Mouse (Mus musculus): ENCODE results near the gene Ier2. TPM values are rescaled to one million over a fixed set of nuclear protein-coding genes. Genes with fewer than 3 reads are reported as not detected.

The Ier2 gene
- polyA plus RNA-seq (2017; shearing (Covaris generic)): 110 TPM

DNA sequence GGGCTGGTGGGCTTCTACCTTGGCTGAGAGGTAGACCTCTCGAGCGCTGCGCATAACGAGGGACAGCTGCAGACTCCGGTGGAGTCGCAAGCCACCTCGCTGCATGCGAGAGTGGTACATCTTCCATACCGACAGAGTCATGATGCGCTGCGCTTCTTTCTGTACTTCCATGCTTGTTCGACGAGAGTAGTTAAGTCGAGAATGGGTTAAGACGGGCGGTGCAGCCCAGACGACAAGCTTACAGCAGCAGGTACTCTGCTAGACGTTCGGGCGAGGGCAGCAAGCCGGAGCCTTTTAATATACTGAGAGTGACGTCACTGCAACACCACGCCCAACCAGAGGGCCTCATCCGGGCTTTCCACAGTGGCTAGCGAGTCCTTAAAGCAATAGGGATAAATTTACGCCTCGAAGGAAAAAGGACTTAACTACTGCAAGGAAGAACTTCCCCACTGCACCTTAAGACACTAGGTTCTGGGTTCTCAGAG lies at the start of gene Ier2:
TSS of gene Ier2 (minus strand) at position 272 of the 485 bp plus-strand sequence.

DNA sequence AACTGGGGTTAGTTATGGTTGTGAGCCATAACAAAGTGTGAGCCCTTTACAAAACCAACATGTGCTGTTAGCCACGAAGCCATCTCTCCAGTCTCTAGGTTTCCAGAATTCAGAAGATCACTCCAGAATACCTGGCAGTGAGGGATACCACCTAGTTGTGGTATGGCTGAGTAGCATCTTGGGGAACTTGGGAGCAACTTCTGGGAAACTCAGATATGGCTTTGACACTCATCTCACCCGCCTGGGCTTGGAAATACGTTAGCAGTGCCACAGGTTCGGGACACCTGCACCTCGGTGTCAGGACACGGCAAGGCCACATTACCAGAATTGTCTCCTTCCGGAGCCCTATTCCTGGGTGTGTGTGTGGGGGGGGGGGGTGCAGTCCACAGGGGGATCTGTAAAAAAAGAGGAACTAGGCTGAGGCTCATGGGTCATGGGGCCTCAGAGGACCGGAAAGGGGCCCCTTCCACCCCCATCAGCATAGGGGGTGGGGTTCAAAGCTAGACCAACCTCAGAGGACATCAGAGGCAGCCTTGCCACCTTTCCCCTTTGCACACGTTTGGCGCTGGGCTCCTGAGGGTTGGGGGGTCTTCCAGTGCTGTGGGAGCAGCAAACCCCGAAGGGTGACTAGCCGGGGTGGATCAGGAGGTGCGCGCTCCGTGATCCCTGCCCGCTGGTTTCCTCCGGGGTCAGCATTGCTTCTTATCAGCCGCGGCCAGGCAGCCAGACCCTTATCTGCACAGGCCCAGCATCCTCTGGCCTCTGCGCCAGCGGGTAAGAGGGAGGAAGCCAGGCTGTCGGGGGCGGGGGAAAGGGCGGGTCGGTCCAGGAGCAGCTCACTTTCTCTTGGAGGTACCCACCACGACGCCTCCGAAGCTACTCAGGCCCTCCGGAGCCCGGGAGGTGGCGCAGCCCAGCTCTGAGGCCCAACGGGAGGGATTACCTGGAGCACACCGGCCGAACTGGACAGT lies 38.6 kb upstream of the Ier2 start, which contains the start of gene Lyl1:
TSS of gene Lyl1 (plus strand) at position 517 of the 971 bp plus-strand sequence.

DNA sequence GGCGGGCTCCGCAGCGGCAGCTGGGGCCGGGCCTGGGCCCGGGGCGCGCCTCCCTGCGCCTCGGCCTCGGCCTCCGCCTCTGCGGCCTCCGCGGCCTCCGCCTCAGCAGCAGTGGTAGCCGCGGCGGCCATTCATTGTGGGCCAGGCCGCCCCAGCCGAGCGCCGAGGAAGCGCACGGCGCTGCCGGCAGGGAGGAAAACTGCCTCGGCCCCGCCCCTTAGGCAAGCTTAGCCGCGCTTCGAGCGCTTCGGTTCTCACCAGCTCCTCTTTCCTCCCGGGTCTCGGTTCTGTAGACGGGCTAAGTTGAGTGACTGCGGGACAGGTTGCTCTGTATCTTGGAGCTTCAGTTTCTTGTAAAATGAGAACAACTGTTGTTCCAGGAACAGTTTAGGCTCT lies 25.1 kb upstream of the Ier2 start, which contains the start of gene Nacc1:
TSS of gene Nacc1 (minus strand) at position 158 of the 396 bp plus-strand sequence.

DNA sequence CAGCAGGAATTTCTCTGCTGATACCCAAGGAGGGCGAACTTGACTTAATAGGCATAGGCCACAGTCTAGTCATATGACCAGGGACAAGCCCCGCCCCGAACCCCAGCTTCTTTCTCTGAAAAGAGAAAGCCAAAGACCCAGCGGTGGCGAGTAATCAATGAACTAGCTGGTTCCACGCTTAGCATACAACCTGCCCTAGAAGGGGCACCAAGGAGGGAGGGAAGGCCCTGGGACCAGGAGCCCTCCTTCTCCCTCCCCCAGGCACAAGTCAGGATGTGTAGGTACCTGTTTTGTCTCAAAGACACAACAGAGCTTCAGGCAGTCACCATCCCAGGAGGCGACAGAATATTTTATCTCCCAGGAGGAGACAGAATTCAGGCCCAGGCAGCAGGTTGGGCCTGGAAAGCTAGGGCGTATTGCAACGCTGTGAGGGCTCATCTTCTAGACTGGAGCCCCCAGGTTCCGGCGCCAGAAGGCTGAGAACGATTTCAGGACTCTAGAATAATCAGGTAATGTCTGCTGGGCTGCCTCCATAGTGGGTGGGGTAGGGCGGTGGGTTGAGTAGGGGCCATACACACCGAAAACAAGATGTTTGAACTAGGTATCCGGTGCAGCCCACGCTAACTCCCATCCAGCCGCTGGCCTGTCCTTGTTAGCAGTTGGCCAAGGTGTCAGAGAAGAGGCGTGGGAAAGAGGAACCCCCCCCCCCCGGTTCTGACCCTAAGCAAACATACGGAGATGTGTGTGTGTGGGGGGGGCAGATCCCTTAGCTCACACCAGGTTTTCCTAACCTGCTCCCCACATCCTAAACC lies 23.7 kb upstream of the Ier2 start, which contains the start of gene Trmt1:
TSS of gene Trmt1 (plus strand) at position 117 of the 812 bp plus-strand sequence.

Other genes starting within 250 kb of the Ier2 start
- 72.2 TPM for gene Trmt1, start 23.5 kb upstream of the Ier2 start, polyA plus RNA-seq (2017; shearing (Covaris generic))
- 2.4 TPM for gene Nacc1, start 25.0 kb upstream of the Ier2 start, polyA plus RNA-seq (2017; shearing (Covaris generic))
- gene Lyl1, start 38.6 kb upstream of the Ier2 start, polyA plus RNA-seq (2017; shearing (Covaris generic)): 0.40 TPM
- gene G430095P16Rik, start 60.2 kb upstream of the Ier2 start, polyA plus RNA-seq (2017; shearing (Covaris generic)): 35.6 TPM
- 4.7 TPM for gene Nfix, start 137.5 kb upstream of the Ier2 start, polyA plus RNA-seq (2017; shearing (Covaris generic))
- gene Dand5, start 160.0 kb upstream of the Ier2 start, polyA plus RNA-seq (2017; shearing (Covaris generic)): 7.8 TPM
- 20.8 TPM for gene Gadd45gip1, start 168.7 kb upstream of the Ier2 start, polyA plus RNA-seq (2017; shearing (Covaris generic))
- gene Rad23a, start 177.8 kb upstream of the Ier2 start, polyA plus RNA-seq (2017; shearing (Covaris generic)): 200 TPM
- gene Calr, start 184.1 kb upstream of the Ier2 start, polyA plus RNA-seq (2017; shearing (Covaris generic)): 494 TPM
- 110 TPM for gene Farsa, start 194.1 kb upstream of the Ier2 start, polyA plus RNA-seq (2017; shearing (Covaris generic))
- 7.1 TPM for gene Syce2, start 209.3 kb upstream of the Ier2 start, polyA plus RNA-seq (2017; shearing (Covaris generic))
- 38.4 TPM for gene Gcdh, start 231.1 kb upstream of the Ier2 start, polyA plus RNA-seq (2017; shearing (Covaris generic))
- gene Klf1, start 239.1 kb upstream of the Ier2 start, polyA plus RNA-seq (2017; shearing (Covaris generic)): 0.60 TPM
- 22.3 TPM for gene Dnase2a, start 245.7 kb upstream of the Ier2 start, polyA plus RNA-seq (2017; shearing (Covaris generic))

Measured in CD4-positive, CD25-positive, alpha-beta regulatory T cell, adult 9 weeks (primary cell).